Mouse (Mus musculus) heart, postnatal 0 days (tissue): Measurements from ENCODE around the gene Dhcr24. TPM values are rescaled to one million over a fixed set of nuclear protein-coding genes. Genes with fewer than 3 reads are reported as not detected.

Source experiments
- ATAC-seq: fragments of 200-750 bp; cut with Nextera tagmentation; 2 replicates; pipeline ENCODE4 v1.8.0; 2017; ENCODE audit warnings: low read depth, moderate number of reproducible peaks, moderate library complexity; ENCODE audit not compliant: insufficient read depth
- DNase-seq: peaks from one replicate; pipeline ENCODE4 v3.0.0-alpha.2; 2016; ENCODE audit warnings: low spot score
- H3K27ac ChIP-seq: fragments of 300-500 bp; sonication (generic); 2 replicates; pipeline ENCODE4 v1.5.1; 2014; ENCODE audit warnings: low read depth, mild to moderate bottlenecking
- H3K27me3 ChIP-seq: fragments of 300-500 bp; sonication (generic); 2 replicates; pipeline ENCODE4 v1.6.1; 2014; ENCODE audit warnings: low read length, mixed read lengths; ENCODE audit not compliant: control insufficient read depth, insufficient read depth
- H3K36me3 ChIP-seq: fragments of 300-500 bp; sonication (generic); replicated peaks from 2 replicates; pipeline ENCODE4 v1.6.1; 2014; ENCODE audit warnings: low read length, mixed read lengths; ENCODE audit not compliant: control insufficient read depth, insufficient read depth
- H3K4me1 ChIP-seq: fragments of 300-500 bp; sonication (generic); 2 replicates; pipeline ENCODE4 v1.6.1; 2014; ENCODE audit warnings: antibody characterized with exemption; ENCODE audit not compliant: control insufficient read depth, insufficient read depth
- H3K4me2 ChIP-seq: fragments of 300-500 bp; sonication (generic); 2 replicates; pipeline ENCODE4 v1.6.1; 2014; ENCODE audit warnings: low read depth, mild to moderate bottlenecking, low read length, moderate library complexity
- H3K4me3 ChIP-seq: fragments of 300-500 bp; sonication (generic); 2 replicates; pipeline ENCODE4 v1.5.1; 2014; ENCODE audit warnings: low read depth, low read length
- H3K9ac ChIP-seq: fragments of 300-500 bp; sonication (generic); replicated peaks from 2 replicates; pipeline ENCODE4 v1.6.1; 2014; ENCODE audit warnings: low read depth, low read length, mixed read lengths
- H3K9me3 ChIP-seq: fragments of 300-500 bp; sonication (generic); replicated peaks from 2 replicates; pipeline ENCODE4 v1.6.1; 2016; ENCODE audit warnings: low read length; ENCODE audit not compliant: control insufficient read depth
- CTCF ChIP-seq: IDR thresholded peaks from 2 replicates; pipeline ENCODE4 v1.5.1; 2016; ENCODE audit warnings: antibody characterized with exemption, control low read depth, low read depth
- EP300 ChIP-seq: IDR thresholded peaks from 2 replicates; pipeline ENCODE4 v1.6.1; 2016; ENCODE audit warnings: antibody characterized with exemption, low read depth
- WGBS: fragments of 180-500 bp; shearing (Covaris S2); extraction: QIAGEN DNeasy Blood & Tissue Kit; methylation state at CpG from one replicate; pipeline ENCODE4 v1.1.7; 2014; 5-methylcytosine and 5-hydroxymethylcytosine counted together
- polyA plus RNA-seq: library from polyadenylated mRNA; unstranded; fragments of >200 nt; fragmentation: Nextera tagmentation; extraction: Ambion mirVana; gene quantifications from 2 replicates; pipeline ENCODE4 v1.2.1, GENCODE M21; 2015
- total RNA-seq: library from RNA; depleted of rRNA; stranded (reverse); fragments of >200 nt; gene quantifications from 2 replicates; pipeline ENCODE4 v1.2.3, GENCODE M21; 2014; ENCODE audit warnings: low replicate concordance

The Dhcr24 gene
- total and polyA plus RNA-seq, 2 experiments from 2014 or later, result 1.7 to 41.8 TPM

DNA sequence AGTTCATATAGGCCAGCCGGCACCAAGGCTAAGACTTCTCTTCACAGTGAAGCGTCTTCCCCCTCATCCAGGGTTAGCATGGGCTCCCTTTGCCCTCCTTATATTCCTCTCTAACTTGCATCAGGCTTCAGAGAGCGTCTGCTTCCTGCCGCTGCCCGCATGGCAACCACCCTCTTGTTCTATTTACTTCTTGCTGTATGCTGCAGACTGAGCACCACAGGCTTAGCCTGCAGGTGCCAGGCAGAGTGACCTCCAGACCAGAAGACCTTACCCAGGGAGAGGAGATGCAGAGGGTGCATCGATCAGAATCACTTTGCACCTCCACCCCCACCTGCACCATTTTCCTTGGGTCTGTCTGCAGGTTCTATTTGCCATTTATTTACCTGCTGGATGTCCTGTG lies 1.2 kb downstream of the Dhcr24 start:
- H3K9me3 ChIP-seq, result no peaks in the 10 kb centered on the region
- H3K27me3 ChIP-seq, result no peaks in the 10 kb centered on the region
- peaks cover 22% of the 10 kb centered on the region for H3K36me3 ChIP-seq
- peak overlapping the region; percentile 88 for H3K4me3 ChIP-seq
- 23% methylated on average over 6 of the region's 6 CpGs for WGBS
- peak overlapping the region; percentile 58; the same call in 1 of the 2 replicates for H3K9ac ChIP-seq
- ATAC-seq, result no peak
- peak overlapping the region; percentile 100 for H3K4me2 ChIP-seq
- no peak for TF ChIP-seq EP300
- TF ChIP-seq CTCF, result no peak
- H3K4me1 ChIP-seq, result peaks cover 26% of the 10 kb centered on the region
- DNase-seq, result no peak
- H3K27ac ChIP-seq, result no peak overlapping the region

DNA sequence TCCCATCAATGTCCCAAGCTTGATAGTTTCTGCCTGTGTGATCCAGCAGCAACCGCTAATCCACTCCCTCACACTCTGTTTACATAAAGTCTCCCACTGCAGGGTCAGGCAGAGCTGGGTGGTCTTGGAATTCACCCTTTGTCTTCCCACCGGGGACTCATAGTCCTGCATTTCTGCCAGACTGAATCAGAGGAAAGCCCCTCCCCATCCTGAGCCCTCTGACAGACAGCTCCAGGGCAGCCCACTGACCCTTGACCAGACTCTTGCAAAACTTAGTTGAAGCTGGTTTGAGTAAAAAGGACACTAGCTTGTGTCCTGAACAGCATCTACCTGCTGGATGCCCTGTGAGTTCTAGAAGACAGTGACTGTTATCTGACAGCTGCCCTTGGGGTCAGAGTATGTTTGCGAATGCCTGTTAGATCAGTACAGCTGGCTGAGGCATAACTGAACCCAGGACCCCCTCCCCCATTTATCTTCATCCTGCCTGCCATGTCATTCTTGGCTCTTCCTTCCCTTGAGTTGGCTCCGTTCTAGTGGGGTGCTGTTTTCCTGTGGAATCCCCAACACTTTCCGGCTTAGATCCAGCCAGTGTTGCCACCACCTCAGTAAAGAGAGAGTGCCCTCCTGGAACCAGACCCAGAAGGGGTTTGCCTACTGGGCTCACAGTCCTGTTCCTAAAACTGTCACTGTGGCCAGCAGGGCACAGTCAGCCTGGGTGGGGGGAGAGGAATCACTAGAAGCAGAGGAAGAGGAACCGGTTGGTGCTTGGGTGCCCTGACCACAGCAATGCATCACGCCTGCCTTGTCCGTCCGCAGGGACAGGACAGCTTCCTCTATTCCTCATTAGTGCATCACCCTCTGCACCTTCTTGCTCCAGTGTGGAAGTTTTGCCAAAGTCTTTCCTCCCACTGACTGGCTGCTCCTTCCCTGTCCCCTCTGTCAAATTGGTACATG lies 2.3 kb downstream of the Dhcr24 start:
- TF ChIP-seq EP300 (no peak), CTCF (no peak)
- Histone ChIP-seq H3K27ac (no peak overlapping the region), H3K4me3 (no peak overlapping the region), H3K36me3 (peaks cover 30% of the 10 kb centered on the region), H3K4me2 (no peak overlapping the region), H3K9me3 (no peaks in the 10 kb centered on the region), H3K9ac (no peak overlapping the region), H3K4me1 (peaks cover 26% of the 10 kb centered on the region), H3K27me3 (no peaks in the 10 kb centered on the region)
- ATAC-seq (no peak), DNase-seq (no peak)
- 65% methylated on average over 9 of the region's 9 CpGs for WGBS

DNA sequence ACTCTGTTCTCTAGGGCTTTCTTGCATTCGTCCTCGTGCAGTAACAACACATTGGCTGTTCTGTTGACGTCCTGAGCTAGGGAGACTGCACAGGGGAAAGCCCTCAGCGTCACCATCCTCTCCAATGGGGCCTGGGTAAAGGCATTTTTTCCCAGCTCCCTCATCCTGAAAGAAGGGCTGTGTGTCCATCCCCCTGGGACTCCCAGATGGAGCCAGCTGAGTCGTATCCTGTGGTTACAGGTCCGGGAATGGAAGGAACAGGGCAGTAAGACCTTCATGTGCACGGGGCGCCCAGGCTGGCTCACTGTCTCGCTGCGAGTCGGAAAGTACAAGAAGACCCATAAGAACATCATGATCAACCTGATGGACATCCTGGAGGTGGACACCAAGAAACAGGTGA lies 3.3 kb downstream of the Dhcr24 start:
- DNase-seq, result no peak
- TF ChIP-seq EP300 (no peak), CTCF (no peak)
- no peaks in the 10 kb centered on the region for H3K27me3 ChIP-seq
- peaks cover 26% of the 10 kb centered on the region for H3K4me1 ChIP-seq
- H3K4me2 ChIP-seq, result no peak overlapping the region
- H3K9ac ChIP-seq, result no peak overlapping the region
- H3K9me3 ChIP-seq, result no peaks in the 10 kb centered on the region
- no peak for ATAC-seq
- no peak overlapping the region for H3K27ac ChIP-seq
- 86% methylated on average over 11 of the region's 11 CpGs for WGBS
- no peak overlapping the region for H3K4me3 ChIP-seq
- peaks cover 32% of the 10 kb centered on the region for H3K36me3 ChIP-seq

DNA sequence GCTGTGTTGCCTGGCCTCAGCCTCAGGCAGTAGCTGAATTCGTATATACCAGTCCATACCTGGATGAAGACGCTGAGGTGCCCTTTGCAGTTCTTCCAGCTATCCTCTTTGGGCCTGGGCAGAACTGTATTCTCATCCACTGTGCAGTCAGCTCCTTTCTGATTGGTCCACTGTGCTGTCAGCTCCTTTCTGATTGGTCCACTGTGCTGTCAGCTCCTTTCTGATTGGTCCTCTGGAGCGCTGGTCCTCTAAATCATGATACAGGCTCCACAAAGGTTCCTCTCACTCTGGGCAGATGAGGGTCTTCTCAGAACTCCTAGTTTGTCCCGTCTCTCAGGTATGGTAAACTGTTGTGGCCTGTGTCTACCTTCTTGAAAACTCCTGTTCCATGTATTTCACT lies 8.8 kb downstream of the Dhcr24 start:
- ATAC-seq (no peak), DNase-seq (no peak)
- Histone ChIP-seq H3K36me3 (peaks cover 62% of the 10 kb centered on the region), H3K27me3 (no peaks in the 10 kb centered on the region), H3K4me1 (peaks cover under 1% of the 10 kb centered on the region; the same call in 1 of the 2 replicates), H3K4me3 (no peak overlapping the region), H3K9ac (no peak overlapping the region), H3K4me2 (no peak overlapping the region), H3K27ac (no peak overlapping the region), H3K9me3 (no peaks in the 10 kb centered on the region)
- WGBS, result 97% methylated on average over 4 of the region's 4 CpGs
- TF ChIP-seq EP300 (no peak), CTCF (no peak)

DNA sequence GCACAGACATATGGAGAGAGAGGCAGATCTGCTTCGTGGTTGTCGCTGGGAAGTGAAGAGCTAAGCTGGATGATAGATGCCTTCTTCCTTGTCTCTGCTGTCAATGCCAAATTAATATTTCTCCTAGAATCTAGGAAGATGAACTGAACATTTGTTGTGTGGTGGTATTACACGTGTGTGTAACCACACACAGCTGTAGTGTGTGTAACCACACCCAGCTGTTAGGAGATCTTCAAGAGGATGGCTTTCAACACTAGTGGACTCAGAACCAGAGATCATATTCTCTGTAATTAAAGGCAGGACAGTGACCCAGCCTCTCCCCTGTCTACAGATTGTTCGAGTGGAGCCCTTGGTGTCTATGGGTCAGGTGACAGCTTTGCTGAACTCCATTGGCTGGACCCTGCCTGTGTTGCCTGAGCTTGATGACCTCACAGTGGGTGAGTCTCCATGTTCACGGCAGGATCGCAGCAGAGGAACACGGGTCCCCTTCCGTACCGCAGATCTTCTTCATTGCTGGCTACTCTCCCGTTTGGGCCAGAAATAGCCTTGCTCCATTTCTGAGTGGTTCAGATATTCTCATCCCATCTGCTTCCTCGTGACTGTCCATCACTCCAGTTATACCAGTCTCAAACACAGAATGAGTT lies 10.4 kb downstream of the Dhcr24 start:
- H3K27ac ChIP-seq, result no peak overlapping the region
- no peak overlapping the region for H3K9ac ChIP-seq
- no peak overlapping the region for H3K4me2 ChIP-seq
- no peaks in the 10 kb centered on the region for H3K9me3 ChIP-seq
- no peak for DNase-seq
- peaks cover 56% of the 10 kb centered on the region for H3K36me3 ChIP-seq
- 75% methylated on average over 11 of the region's 11 CpGs for WGBS
- ATAC-seq, result 0 out of 2 replicates have a peak, but pooled peaks have one; percentile 20
- H3K27me3 ChIP-seq, result no peaks in the 10 kb centered on the region
- H3K4me3 ChIP-seq, result no peak overlapping the region
- H3K4me1 ChIP-seq, result peaks cover 7% of the 10 kb centered on the region
- TF ChIP-seq CTCF (no peak), EP300 (no peak)
